Mouse (Mus musculus): ENCODE results near the gene Pigl.
"Not testable (repeated sequence)": the region's sequence is repeated elsewhere in the genome, so short reads cannot be mapped to it uniquely, and the experiment has no call there.

Pigl gene

GRCm38 (mm10) chr11:62458276-62458724 lies at the start of gene Pigl, which contains the start of gene Ncor1:
Gene Pigl, plus strand, starts transcription at chr11:62458460.
Gene Ncor1, minus strand, starts transcription at chr11:62458541.
- peak; percentile 79 to 83 for DNase-seq (ENCODE audit: low spot score in 2 of 2)

- DNase-seq (ENCODE audit: low spot score in 2 of 2) = no peak
Measured at GRCm38 (mm10) chr11:62408848-62409247, 49.4 kb upstream of the Pigl start.

- no peak for DNase-seq (ENCODE audit: low spot score in 2 of 2)
Measured at GRCm38 (mm10) chr11:62409611-62410010, 48.6 kb upstream of the Pigl start.

- no peak for DNase-seq (ENCODE audit: low spot score in 2 of 2)
Measured at GRCm38 (mm10) chr11:62415026-62415425, 43.2 kb upstream of the Pigl start.

- no peak for DNase-seq (ENCODE audit: low spot score in 2 of 2)
Measured at GRCm38 (mm10) chr11:62424525-62424924, 33.7 kb upstream of the Pigl start.

- no peak for DNase-seq (ENCODE audit: low spot score in 2 of 2)
Measured at GRCm38 (mm10) chr11:62426266-62426665, 32.0 kb upstream of the Pigl start.

GRCm38 (mm10) chr11:62427105-62427504 lies 31.2 kb upstream of the Pigl start:
- no peak for DNase-seq (ENCODE audit: low spot score in 2 of 2)

GRCm38 (mm10) chr11:62432211-62432610 lies 26.0 kb upstream of the Pigl start:
- no peak for DNase-seq (ENCODE audit: low spot score in 2 of 2)

- DNase-seq (ENCODE audit: low spot score in 2 of 2) = no peak
Measured at GRCm38 (mm10) chr11:62440670-62441315, 17.5 kb upstream of the Pigl start.

GRCm38 (mm10) chr11:62445799-62446198 lies 12.5 kb upstream of the Pigl start:
- DNase-seq (ENCODE audit: low spot score in 2 of 2) = no peak

GRCm38 (mm10) chr11:62448971-62449370 lies 9.3 kb upstream of the Pigl start:
- DNase-seq (ENCODE audit: low spot score in 2 of 2) = no peak

GRCm38 (mm10) chr11:62455193-62455592 lies 3.1 kb upstream of the Pigl start:
- DNase-seq (ENCODE audit: low spot score in 2 of 2) = no peak

- DNase-seq (ENCODE audit: low spot score in 2 of 2) = no peak
Measured at GRCm38 (mm10) chr11:62456021-62456482, 2.2 kb upstream of the Pigl start.

GRCm38 (mm10) chr11:62456483-62457172 lies 1.6 kb upstream of the Pigl start:
- peak; percentile 29 to 35 for DNase-seq (ENCODE audit: low spot score in 2 of 2)

GRCm38 (mm10) chr11:62457241-62457890 lies 894 bp upstream of the Pigl start:
- peak; percentile 73 to 79 for DNase-seq (ENCODE audit: low spot score in 2 of 2)

GRCm38 (mm10) chr11:62457891-62458270 lies 379 bp upstream of the Pigl start:
- DNase-seq (ENCODE audit: low spot score in 2 of 2) = no peak

GRCm38 (mm10) chr11:62458780-62459179 lies 520 bp downstream of the Pigl start:
- DNase-seq (ENCODE audit: low spot score in 2 of 2) = no peak

GRCm38 (mm10) chr11:62462529-62462928 lies 4.3 kb downstream of the Pigl start:
- not testable (repeated sequence) for DNase-seq (ENCODE audit: low spot score in 2 of 2)

GRCm38 (mm10) chr11:62463225-62463915 lies 5.1 kb downstream of the Pigl start:
- DNase-seq (ENCODE audit: low spot score in 2 of 2) = no peak

GRCm38 (mm10) chr11:62464696-62465095 lies 6.4 kb downstream of the Pigl start:
- DNase-seq (ENCODE audit: low spot score in 2 of 2) = no peak

GRCm38 (mm10) chr11:62465849-62466248 lies 7.6 kb downstream of the Pigl start:
- DNase-seq (ENCODE audit: low spot score in 2 of 2) = no peak

GRCm38 (mm10) chr11:62466546-62466945 lies 8.3 kb downstream of the Pigl start:
- no peak for DNase-seq (ENCODE audit: low spot score in 2 of 2)

Measured in frontal cortex, postnatal 14 days (tissue).